Mouse (Mus musculus) mouse trophoblast stem cell (cell line): ENCODE data around the gene Cyct.

Experiments
- in situ Hi-C, 2 experiments: fragments of 300-500 bp; cut with MseI, MboI; formaldehyde crosslinking; loops; 2 replicates in 1 of 2; 3 replicates in 1 of 2; pipeline ENCODE4 v1.15.1; 2025

Gene Cyct

GRCm38 (mm10) chr2:76338215-76339156 is 21.8 kb downstream of the Cyct start, which contains the start of gene Pde11a:
Gene Pde11a (minus strand): TSS chr2:76338774.
- in situ Hi-C loops: no loop called here

GRCm38 (mm10) chr2:76334596-76334995 is 25.7 kb downstream of the Cyct start:
- in situ Hi-C loops: no loop called here

GRCm38 (mm10) chr2:76332161-76332805 is 28.0 kb downstream of the Cyct start:
- in situ Hi-C loops: no loop called here

GRCm38 (mm10) chr2:76330081-76330480 is 30.2 kb downstream of the Cyct start:
- in situ Hi-C loops: no loop called here

GRCm38 (mm10) chr2:76326161-76326560 is 34.1 kb downstream of the Cyct start:
- in situ Hi-C loops: no loop called here

GRCm38 (mm10) chr2:76324463-76324862 is 35.8 kb downstream of the Cyct start:
- in situ Hi-C loops: no loop called here

- in situ Hi-C loops: no loop called here
These were observed 36.9 kb downstream of the Cyct start for GRCm38 (mm10) chr2:76323185-76323875.

- in situ Hi-C loops: no loop called here
These were observed 39.9 kb downstream of the Cyct start for GRCm38 (mm10) chr2:76320336-76320735.

- in situ Hi-C loops: no loop called here
These were observed 41.0 kb downstream of the Cyct start for GRCm38 (mm10) chr2:76319231-76319630.
